Mouse (Mus musculus) cerebellum, adult 11-12 months (tissue): ENCODE results near the gene Nop16.

Experiments
- DNase-seq: peaks from one replicate; pipeline ENCODE4 v3.0.0; 2022

Gene Nop16

DNA sequence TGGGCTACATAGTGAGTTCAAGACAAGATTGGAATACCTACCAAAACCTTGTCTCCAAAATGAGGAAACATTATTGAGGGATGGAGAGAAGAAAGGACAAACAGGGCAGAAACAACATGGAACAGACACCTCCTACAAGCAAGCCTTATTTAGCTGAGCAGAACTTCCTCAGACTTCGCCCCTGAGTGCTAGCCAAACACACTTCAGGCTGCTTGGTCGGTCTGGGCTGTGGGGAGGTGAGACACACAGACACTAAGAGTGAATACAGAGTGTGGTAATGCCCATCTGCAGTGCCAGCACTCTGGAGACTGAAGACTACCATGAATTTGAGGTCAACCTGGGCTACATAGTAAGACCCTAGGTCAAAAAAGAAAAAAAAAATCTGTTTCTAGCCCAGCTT lies 30.2 kb downstream of the Nop16 start:
- no peak for DNase-seq

DNA sequence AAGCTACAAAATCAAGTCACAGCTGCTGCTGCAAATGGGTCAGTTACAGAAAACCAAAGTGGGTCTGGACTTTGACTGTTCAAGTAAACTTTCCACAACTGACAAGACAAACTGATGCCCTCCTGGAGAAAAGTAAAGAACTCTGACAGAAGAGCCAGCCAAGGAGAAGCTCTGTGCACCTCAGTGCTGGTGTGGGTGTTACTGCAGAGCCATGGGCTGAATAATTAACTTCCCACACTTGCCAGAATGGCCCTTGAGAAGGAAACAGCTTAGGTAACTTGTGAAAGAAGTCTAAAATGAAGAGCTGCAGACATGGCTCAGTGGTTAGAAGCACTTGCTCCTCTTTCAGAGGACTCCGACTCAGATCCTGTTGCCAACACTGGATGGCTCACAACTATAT lies 32.2 kb downstream of the Nop16 start:
- DNase-seq = no peak

DNA sequence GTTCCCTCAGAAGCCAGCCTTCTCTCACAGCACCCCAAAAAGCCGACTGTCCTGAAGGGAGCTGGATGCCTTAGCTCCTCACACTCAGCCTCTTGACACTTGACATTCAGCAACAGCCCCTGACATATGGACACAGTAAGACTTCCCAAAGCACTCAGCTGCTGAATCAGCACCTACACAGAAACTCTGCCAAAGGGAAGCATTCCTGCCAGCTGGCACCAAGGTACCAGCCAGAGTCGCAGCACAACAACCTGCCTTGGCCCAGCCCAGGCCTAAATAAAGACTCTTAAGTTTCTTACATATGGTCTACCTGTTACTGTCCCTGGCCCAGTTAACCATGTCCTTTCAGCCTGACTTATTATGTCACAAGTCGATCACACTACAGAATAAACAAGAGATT lies 33.1 kb downstream of the Nop16 start:
- peak; percentile 97 for DNase-seq

DNA sequence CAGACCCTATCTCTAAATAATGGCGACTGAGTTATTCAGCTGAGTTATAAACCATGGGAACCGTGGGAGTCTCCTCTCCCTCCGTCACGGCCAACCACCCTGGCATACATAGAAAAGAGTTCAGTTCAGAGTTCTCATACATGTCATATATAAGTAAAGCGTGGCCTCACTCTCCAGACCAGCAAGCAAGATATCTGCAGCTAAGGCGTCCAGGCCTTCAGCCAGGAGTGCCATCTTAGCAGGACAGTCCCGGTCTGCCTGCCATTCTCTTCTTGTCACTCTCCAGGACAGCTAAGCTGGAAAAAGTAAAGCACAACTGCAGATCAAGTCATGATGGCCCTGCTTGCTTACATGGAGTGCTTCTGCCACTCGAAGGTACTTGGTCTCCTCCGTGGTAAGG lies 33.7 kb downstream of the Nop16 start:
- DNase-seq = peak; percentile 45

DNA sequence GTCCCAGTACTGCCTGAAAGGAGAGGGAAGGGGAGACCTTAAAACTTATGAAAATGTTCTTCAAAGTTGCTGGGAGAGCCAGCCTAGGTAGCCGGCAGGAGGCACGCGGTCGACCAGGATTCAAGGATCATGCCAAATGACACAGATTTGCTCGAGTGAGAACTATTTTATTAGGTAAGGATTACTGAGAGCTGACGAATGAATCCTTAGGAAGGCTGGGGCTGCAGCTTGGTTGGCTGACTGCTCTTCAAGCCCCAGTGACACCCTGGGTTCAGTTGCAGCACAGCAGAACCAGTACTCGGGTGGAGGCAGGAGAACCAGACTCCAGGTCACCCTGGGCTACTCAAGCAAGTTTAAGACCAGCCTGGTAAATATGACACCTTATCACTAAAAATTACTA lies 41.9 kb downstream of the Nop16 start:
- DNase-seq = no peak
